Comparison of ENCODE assay signal across 9 mouse cellular contexts in the genomic region with DNA sequence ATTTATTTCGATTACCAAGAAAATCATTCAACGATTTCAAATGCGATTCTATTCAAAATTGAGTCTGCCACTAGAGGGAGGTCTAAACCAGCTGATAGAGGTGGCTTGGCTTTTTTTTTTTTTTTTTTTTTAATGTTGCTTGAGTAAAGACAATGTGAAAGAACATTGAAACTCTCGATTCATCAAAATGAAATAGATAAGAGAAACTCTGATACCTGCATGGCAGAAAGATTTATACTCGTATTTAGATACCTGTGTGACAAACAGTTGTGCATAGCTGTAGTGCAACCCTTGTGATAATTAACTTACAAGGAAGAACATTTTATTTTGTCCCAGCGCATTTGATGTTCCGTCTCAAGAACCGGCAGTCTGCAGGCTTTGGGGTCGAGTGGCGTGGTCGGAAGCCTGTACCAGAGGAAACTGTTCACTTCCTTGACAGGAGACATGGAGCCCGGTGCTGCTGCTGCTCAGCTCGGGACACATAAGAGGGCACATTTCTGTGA.
DNase-seq lines count a peak whose midpoint lies in the region; ATAC-seq lines count a peak whose summit lies in the region.
"Had no signal": no experiment of that assay in that cellular context is flagged by ENCODE, and none has a peak within 500 bp of the region (broad histone marks: within the 10 kb centered on the region; RNA-seq: fewer than 3 reads in every experiment).

No protein-coding gene starts in this region.

- peak overlapping the region; percentile 29; the same call in 1 of the 2 replicates for H3K4me3 ChIP-seq in heart, embryonic 10.5 days
- H3K4me3 ChIP-seq in heart, embryonic 12.5 days = peak overlapping the region; percentile 30
- 0 out of 2 replicates have a peak overlapping the region, but pooled peaks have one; percentile 13 for H3K4me3 ChIP-seq in neural tube, embryonic 15.5 days (replicated peaks)

- H3K4me2 ChIP-seq in heart, embryonic 12.5 days = peak overlapping the region; percentile 71
- H3K4me2 ChIP-seq in neural tube, embryonic 15.5 days = peak overlapping the region; percentile 52

- no peaks in the 10 kb centered on the region for H3K36me3 ChIP-seq in heart, embryonic 10.5 days
- no peaks in the 10 kb centered on the region for H3K36me3 ChIP-seq in heart, embryonic 12.5 days
- no peaks in the 10 kb centered on the region for H3K36me3 ChIP-seq in neural tube, embryonic 15.5 days

- H3K9me3 ChIP-seq in heart, embryonic 10.5 days = no peaks in the 10 kb centered on the region
- H3K9me3 ChIP-seq in heart, embryonic 12.5 days (replicated peaks) = no peaks in the 10 kb centered on the region
- H3K9me3 ChIP-seq in neural tube, embryonic 15.5 days (replicated peaks) = no peaks in the 10 kb centered on the region

- 38% methylated on average over 13 of the region's 13 CpGs for WGBS in heart, embryonic 10.5 days
- WGBS in heart, embryonic 12.5 days = 33% methylated on average over 13 of the region's 13 CpGs
- 30% methylated on average over 13 of the region's 13 CpGs for WGBS in neural tube, embryonic 15.5 days

- DNase-seq in heart, embryonic 10.5 days (ENCODE audit: low spot score) = no peak
- DNase-seq in heart, adult 11 months = no peak
- peak; percentile 58 for DNase-seq in adipocyte (ENCODE audit: low spot score)
- DNase-seq in kidney, postnatal 36 days = peak; percentile 6 to 26
- no peak for DNase-seq in adrenal gland, adult 18-20 months (ENCODE audit: low spot score in 2 of 2)
- no peak for DNase-seq in cerebellum, adult 11 months

- no peak for ATAC-seq in heart, embryonic 12.5 days (ENCODE audit: insufficient number of reproducible peaks, low FRiP score)
- ATAC-seq in neural tube, embryonic 15.5 days (ENCODE audit: low FRiP score) = no peak; the same call in 1 of the 2 replicates

- no peaks in the 10 kb centered on the region for H3K4me1 ChIP-seq in heart, embryonic 10.5 days
- H3K4me1 ChIP-seq in heart, embryonic 12.5 days (replicated peaks) = no peaks in the 10 kb centered on the region
- peaks cover 3% of the 10 kb centered on the region for H3K4me1 ChIP-seq in neural tube, embryonic 15.5 days

- no peaks in the 10 kb centered on the region for H3K27me3 ChIP-seq in heart, embryonic 10.5 days (ENCODE audit: insufficient read depth, poor library complexity, severe bottlenecking)
- no peaks in the 10 kb centered on the region for H3K27me3 ChIP-seq in heart, embryonic 12.5 days (replicated peaks)
- H3K27me3 ChIP-seq in neural tube, embryonic 15.5 days (replicated peaks) = no peaks in the 10 kb centered on the region

- H3K27ac ChIP-seq in heart, embryonic 10.5 days = no peak overlapping the region
- no peak overlapping the region for H3K27ac ChIP-seq in heart, embryonic 12.5 days (ENCODE audit: poor library complexity, severe bottlenecking)
- H3K27ac ChIP-seq in neural tube, embryonic 15.5 days (replicated peaks) = no peak overlapping the region
- H3K27ac ChIP-seq: macrophage had no signal

- no peak overlapping the region for H3K9ac ChIP-seq in heart, embryonic 12.5 days
- no peak overlapping the region for H3K9ac ChIP-seq in neural tube, embryonic 15.5 days (replicated peaks)

Comparison
In these comparisons a context has a peak if more than half of its experiments do, and no peak if none do; other contexts are left out.
1. DNase-seq: peak in adipocyte (single experiment) and kidney, postnatal 36 days (2 of 2); none in heart, embryonic 10.5 days (single experiment), heart, adult 11 months (single experiment), adrenal gland, adult 18-20 months (0 of 2) and cerebellum, adult 11 months (single experiment).
2. Peak in every context shown above with its lines, with median percentiles within 50 percentile points of each other: H3K4me3 ChIP-seq.